Mouse (Mus musculus): ENCODE data around the gene Gm45521. TPM values are rescaled to one million over a fixed set of nuclear protein-coding genes. Genes with fewer than 3 reads are reported as not detected.

Gm45521 gene
- polyA plus RNA-seq, 1 experiment from 2014 or later = not detected

DNA sequence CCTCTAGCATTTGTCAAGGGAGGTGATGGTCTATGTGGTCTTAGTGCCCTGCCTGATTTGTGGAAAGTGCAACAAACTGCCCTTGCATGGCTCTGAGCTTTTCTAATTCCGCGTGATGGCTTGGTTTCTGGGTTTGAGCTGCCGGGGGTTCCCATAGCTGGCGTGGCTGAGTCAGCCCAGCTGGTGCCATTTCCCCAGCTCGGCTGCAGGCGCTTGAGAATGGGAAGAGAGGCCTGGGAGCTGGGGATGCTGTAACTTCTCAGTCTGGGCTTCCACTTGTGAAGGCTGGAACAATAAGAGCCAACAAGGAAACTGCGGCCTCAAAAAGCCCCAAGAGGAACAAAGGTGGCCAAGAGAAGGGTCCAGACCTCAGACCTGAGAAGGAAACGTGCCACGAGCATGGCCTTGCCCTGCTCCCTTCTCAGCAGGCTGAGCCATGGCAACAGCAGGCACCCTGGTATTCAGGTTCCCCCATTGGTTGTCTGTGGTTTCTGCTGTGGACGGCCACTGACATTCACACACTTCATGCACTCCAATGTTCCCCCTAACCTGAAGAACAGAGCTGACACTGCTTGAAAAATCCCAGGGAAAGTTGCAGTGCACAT is 14.9 kb downstream of the Gm45521 start:
- 66% methylated on average over 10 of the region's 10 CpGs for WGBS
- Histone ChIP-seq H3K4me3 (ENCODE audit: control insufficient read depth in 1 of 2, insufficient read depth in 1 of 2, low read depth in 1 of 2, low read length in 2 of 2) (no peak overlapping the region), H3K9me3 (ENCODE audit: control insufficient read depth, low read length) (no peaks in the 10 kb centered on the region), H3K36me3 (ENCODE audit: control insufficient read depth, insufficient read depth, low read length) (no peaks in the 10 kb centered on the region), H3K9ac (ENCODE audit: low read length) (no peak overlapping the region), H3K4me2 (ENCODE audit: low read length) (no peak overlapping the region), H3K27ac (replicated peaks in 1 of 2; ENCODE audit: control insufficient read depth in 1 of 2, insufficient read depth in 1 of 2, low read depth in 2 of 2, low read length in 2 of 2) (no peak overlapping the region), H3K27me3 (ENCODE audit: control insufficient read depth, insufficient read depth, low read length) (no peaks in the 10 kb centered on the region), H3K4me1 (ENCODE audit: control insufficient read depth in 2 of 2, insufficient read depth in 2 of 2, low read length in 2 of 2) (no peaks in the 10 kb centered on the region)
- ATAC-seq (ENCODE audit: insufficient number of reproducible peaks, insufficient read depth, low FRiP score, low read depth) = no peak

DNA sequence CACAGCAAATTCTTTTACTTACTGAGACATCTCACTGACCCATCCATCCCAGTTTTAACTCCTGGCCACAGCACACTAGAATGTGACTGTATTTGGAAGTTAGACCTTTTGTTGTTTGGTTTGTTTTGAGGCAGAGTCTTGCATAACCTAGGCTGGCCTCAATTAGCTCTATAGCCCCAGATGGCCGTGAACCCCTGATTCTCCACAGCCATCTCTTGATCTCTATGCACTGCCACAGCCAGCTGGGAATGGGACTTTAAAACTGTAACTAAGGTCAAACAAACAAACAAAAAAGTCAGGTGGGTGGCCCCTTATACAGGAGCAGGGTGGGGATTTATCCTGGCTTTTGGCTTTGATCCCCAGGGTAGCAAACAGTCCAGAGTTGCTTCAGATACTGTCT is 17.6 kb downstream of the Gm45521 start:
- no peaks in the 10 kb centered on the region for H3K27me3 ChIP-seq (ENCODE audit: control insufficient read depth, insufficient read depth, low read length)
- no peak overlapping the region for H3K4me2 ChIP-seq (ENCODE audit: low read length)
- no peak overlapping the region for H3K9ac ChIP-seq (ENCODE audit: low read length)
- 81% methylated on average over 1 of the region's 1 CpGs for WGBS
- ATAC-seq (ENCODE audit: insufficient number of reproducible peaks, insufficient read depth, low FRiP score, low read depth) = no peak
- H3K27ac ChIP-seq (replicated peaks in 1 of 2; ENCODE audit: control insufficient read depth in 1 of 2, insufficient read depth in 1 of 2, low read depth in 2 of 2, low read length in 2 of 2) = no peak overlapping the region
- H3K9me3 ChIP-seq (ENCODE audit: control insufficient read depth, low read length) = no peaks in the 10 kb centered on the region
- no peak overlapping the region for H3K4me3 ChIP-seq (ENCODE audit: control insufficient read depth in 1 of 2, insufficient read depth in 1 of 2, low read depth in 1 of 2, low read length in 2 of 2)
- no peaks in the 10 kb centered on the region for H3K4me1 ChIP-seq (ENCODE audit: control insufficient read depth in 2 of 2, insufficient read depth in 2 of 2, low read length in 2 of 2)
- H3K36me3 ChIP-seq (ENCODE audit: control insufficient read depth, insufficient read depth, low read length) = no peaks in the 10 kb centered on the region

DNA sequence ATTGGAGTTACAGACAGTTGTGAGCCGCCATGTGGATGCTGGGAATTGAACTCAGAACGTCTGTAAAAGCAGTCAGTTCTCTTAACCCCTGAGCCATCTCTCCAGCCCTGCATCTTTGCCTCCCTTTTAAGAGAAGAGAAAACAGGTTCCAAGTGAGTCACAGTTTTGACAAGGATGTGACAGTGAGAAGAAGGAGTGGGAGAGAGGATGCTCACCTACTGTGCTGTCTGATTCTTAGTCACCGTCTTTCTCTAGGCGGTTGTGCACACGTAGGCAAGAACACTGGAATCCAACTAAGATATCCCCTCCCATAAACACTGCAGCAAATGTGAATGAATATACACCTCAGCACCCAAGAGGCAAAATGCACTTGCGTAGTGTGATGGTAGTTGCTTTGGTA is 18.1 kb downstream of the Gm45521 start:
- H3K36me3 ChIP-seq (ENCODE audit: control insufficient read depth, insufficient read depth, low read length) = no peaks in the 10 kb centered on the region
- H3K9me3 ChIP-seq (ENCODE audit: control insufficient read depth, low read length) = no peaks in the 10 kb centered on the region
- H3K9ac ChIP-seq (ENCODE audit: low read length) = no peak overlapping the region
- no peaks in the 10 kb centered on the region for H3K4me1 ChIP-seq (ENCODE audit: control insufficient read depth in 2 of 2, insufficient read depth in 2 of 2, low read length in 2 of 2)
- H3K27me3 ChIP-seq (ENCODE audit: control insufficient read depth, insufficient read depth, low read length) = no peaks in the 10 kb centered on the region; the same call in 1 of the 2 replicates
- no peak overlapping the region for H3K27ac ChIP-seq (replicated peaks in 1 of 2; ENCODE audit: control insufficient read depth in 1 of 2, insufficient read depth in 1 of 2, low read depth in 2 of 2, low read length in 2 of 2)
- 70% methylated on average over 6 of the region's 6 CpGs for WGBS
- no peak overlapping the region for H3K4me3 ChIP-seq (ENCODE audit: control insufficient read depth in 1 of 2, insufficient read depth in 1 of 2, low read depth in 1 of 2, low read length in 2 of 2)
- H3K4me2 ChIP-seq (ENCODE audit: low read length) = no peak overlapping the region
- no peak for ATAC-seq (ENCODE audit: insufficient number of reproducible peaks, insufficient read depth, low FRiP score, low read depth)

DNA sequence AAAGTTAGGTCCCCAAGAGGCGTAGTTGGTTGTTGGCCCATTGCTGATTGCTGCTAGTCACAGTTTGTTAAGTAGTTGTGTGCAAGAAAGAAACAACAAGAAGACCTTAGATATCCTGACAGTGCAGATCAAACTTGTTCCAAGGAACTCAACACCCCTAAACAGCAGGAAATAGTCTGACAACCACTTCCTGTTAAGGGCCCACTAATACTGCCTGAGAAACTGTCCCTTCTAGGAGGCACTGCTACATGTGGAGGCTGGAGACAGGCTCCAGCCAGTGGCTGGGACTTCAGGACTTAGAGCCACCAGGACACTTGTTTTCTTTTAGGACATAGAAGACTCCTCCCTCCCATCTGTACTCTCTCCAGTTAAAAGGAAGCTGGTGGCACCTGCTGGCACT is 20.4 kb downstream of the Gm45521 start:
- no peak overlapping the region for H3K27ac ChIP-seq (replicated peaks in 1 of 2; ENCODE audit: control insufficient read depth in 1 of 2, insufficient read depth in 1 of 2, low read depth in 2 of 2, low read length in 2 of 2)
- H3K36me3 ChIP-seq (ENCODE audit: control insufficient read depth, insufficient read depth, low read length) = no peaks in the 10 kb centered on the region
- H3K4me3 ChIP-seq (ENCODE audit: control insufficient read depth in 1 of 2, insufficient read depth in 1 of 2, low read depth in 1 of 2, low read length in 2 of 2) = no peak overlapping the region
- H3K9ac ChIP-seq (ENCODE audit: low read length) = no peak overlapping the region
- no peak for ATAC-seq (ENCODE audit: insufficient number of reproducible peaks, insufficient read depth, low FRiP score, low read depth)
- no peaks in the 10 kb centered on the region for H3K9me3 ChIP-seq (ENCODE audit: control insufficient read depth, low read length)
- no peaks in the 10 kb centered on the region; the same call in 1 of the 2 replicates for H3K27me3 ChIP-seq (ENCODE audit: control insufficient read depth, insufficient read depth, low read length)
- no peak overlapping the region for H3K4me2 ChIP-seq (ENCODE audit: low read length)
- WGBS = 81% methylated on average over 1 of the region's 1 CpGs
- H3K4me1 ChIP-seq (ENCODE audit: control insufficient read depth in 2 of 2, insufficient read depth in 2 of 2, low read length in 2 of 2) = no peaks in the 10 kb centered on the region

DNA sequence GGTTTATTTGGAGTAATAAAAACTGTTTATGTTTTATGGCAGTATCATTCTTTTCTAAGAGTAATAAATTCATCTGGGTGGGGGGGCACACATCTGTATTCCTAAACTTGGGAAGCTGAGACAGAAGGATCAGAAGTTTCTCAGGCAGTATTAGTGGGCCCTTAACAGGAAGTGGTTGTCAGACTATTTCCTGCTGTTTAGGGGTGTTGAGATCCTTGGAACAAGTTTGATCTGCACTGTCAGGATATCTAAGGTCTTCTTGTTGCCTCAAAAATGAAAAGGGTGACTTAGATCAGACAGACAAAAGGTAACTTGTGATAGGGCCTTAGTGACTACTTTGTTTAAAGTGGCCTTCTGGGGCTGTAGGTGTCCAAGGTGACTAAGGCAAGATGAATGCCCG is 21.1 kb downstream of the Gm45521 start:
- H3K9ac ChIP-seq (ENCODE audit: low read length) = no peak overlapping the region
- no peaks in the 10 kb centered on the region for H3K36me3 ChIP-seq (ENCODE audit: control insufficient read depth, insufficient read depth, low read length)
- H3K27me3 ChIP-seq (ENCODE audit: control insufficient read depth, insufficient read depth, low read length) = no peaks in the 10 kb centered on the region; the same call in 1 of the 2 replicates
- no peaks in the 10 kb centered on the region; a peak in 1 of 4 replicates for H3K4me1 ChIP-seq (ENCODE audit: control insufficient read depth in 2 of 2, insufficient read depth in 2 of 2, low read length in 2 of 2)
- no peak for ATAC-seq (ENCODE audit: insufficient number of reproducible peaks, insufficient read depth, low FRiP score, low read depth)
- WGBS = 77% methylated on average over 1 of the region's 1 CpGs
- no peaks in the 10 kb centered on the region for H3K9me3 ChIP-seq (ENCODE audit: control insufficient read depth, low read length)
- H3K4me3 ChIP-seq (ENCODE audit: control insufficient read depth in 1 of 2, insufficient read depth in 1 of 2, low read depth in 1 of 2, low read length in 2 of 2) = no peak overlapping the region
- no peak overlapping the region for H3K27ac ChIP-seq (replicated peaks in 1 of 2; ENCODE audit: control insufficient read depth in 1 of 2, insufficient read depth in 1 of 2, low read depth in 2 of 2, low read length in 2 of 2)
- H3K4me2 ChIP-seq (ENCODE audit: low read length) = no peak overlapping the region

DNA sequence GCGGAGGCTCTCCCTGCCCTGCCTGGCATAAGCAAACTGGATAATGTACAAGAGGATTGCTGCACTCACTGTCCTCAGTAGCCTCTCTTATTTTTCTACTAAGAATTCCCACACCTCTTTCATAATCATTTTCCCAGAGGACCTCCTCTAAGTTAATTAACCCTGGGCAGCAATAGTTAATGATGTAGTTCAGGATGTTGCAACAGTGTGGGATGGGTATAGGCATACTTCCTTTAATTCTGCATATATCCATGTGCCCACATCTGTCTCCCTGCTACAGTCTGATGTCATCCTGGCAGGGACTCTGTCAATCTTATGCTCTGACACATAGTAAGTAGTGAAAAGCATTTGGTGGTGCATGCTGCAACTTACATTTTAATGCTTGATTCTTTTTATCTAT is 24.1 kb downstream of the Gm45521 start:
- Histone ChIP-seq H3K4me1 (ENCODE audit: control insufficient read depth in 2 of 2, insufficient read depth in 2 of 2, low read length in 2 of 2) (no peaks in the 10 kb centered on the region; a peak in 1 of 4 replicates), H3K9me3 (ENCODE audit: control insufficient read depth, low read length) (no peaks in the 10 kb centered on the region), H3K27ac (replicated peaks in 1 of 2; ENCODE audit: control insufficient read depth in 1 of 2, insufficient read depth in 1 of 2, low read depth in 2 of 2, low read length in 2 of 2) (no peak overlapping the region), H3K4me2 (ENCODE audit: low read length) (no peak overlapping the region), H3K9ac (ENCODE audit: low read length) (no peak overlapping the region), H3K27me3 (ENCODE audit: control insufficient read depth, insufficient read depth, low read length) (no peaks in the 10 kb centered on the region; the same call in 1 of the 2 replicates), H3K4me3 (ENCODE audit: control insufficient read depth in 1 of 2, insufficient read depth in 1 of 2, low read depth in 1 of 2, low read length in 2 of 2) (no peak overlapping the region), H3K36me3 (ENCODE audit: control insufficient read depth, insufficient read depth, low read length) (no peaks in the 10 kb centered on the region)
- 86% methylated on average over 1 of the region's 1 CpGs for WGBS
- no peak for ATAC-seq (ENCODE audit: insufficient number of reproducible peaks, insufficient read depth, low FRiP score, low read depth)

DNA sequence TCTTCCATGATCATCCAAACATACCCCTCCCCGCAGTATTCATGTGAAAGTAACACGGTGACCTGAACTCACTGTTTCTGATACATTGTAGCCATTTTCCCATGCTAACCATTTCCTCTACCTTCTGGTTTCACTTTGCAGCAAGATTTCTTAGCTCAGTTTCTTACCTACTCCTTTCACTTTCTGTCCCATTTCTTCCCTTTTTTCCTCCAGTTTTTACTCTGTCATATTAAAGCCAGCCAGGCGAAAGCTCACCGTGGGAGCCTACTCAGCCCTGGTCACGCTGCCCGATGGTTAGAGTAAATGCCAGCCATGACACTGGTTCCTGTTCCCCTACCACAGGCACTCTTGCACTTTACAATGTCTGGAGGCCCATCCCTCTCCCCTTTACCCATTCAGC is 29.8 kb downstream of the Gm45521 start:
- Histone ChIP-seq H3K4me1 (ENCODE audit: control insufficient read depth in 2 of 2, insufficient read depth in 2 of 2, low read length in 2 of 2) (no peaks in the 10 kb centered on the region; a peak in 1 of 4 replicates), H3K4me3 (ENCODE audit: control insufficient read depth in 1 of 2, insufficient read depth in 1 of 2, low read depth in 1 of 2, low read length in 2 of 2) (no peak overlapping the region), H3K9me3 (ENCODE audit: control insufficient read depth, low read length) (no peaks in the 10 kb centered on the region), H3K27me3 (ENCODE audit: control insufficient read depth, insufficient read depth, low read length) (no peaks in the 10 kb centered on the region), H3K9ac (ENCODE audit: low read length) (no peak overlapping the region), H3K36me3 (ENCODE audit: control insufficient read depth, insufficient read depth, low read length) (no peaks in the 10 kb centered on the region), H3K27ac (replicated peaks in 1 of 2; ENCODE audit: control insufficient read depth in 1 of 2, insufficient read depth in 1 of 2, low read depth in 2 of 2, low read length in 2 of 2) (no peak overlapping the region), H3K4me2 (ENCODE audit: low read length) (no peak overlapping the region)
- ATAC-seq (ENCODE audit: insufficient number of reproducible peaks, insufficient read depth, low FRiP score, low read depth) = no peak
- 90% methylated on average over 6 of the region's 6 CpGs for WGBS

DNA sequence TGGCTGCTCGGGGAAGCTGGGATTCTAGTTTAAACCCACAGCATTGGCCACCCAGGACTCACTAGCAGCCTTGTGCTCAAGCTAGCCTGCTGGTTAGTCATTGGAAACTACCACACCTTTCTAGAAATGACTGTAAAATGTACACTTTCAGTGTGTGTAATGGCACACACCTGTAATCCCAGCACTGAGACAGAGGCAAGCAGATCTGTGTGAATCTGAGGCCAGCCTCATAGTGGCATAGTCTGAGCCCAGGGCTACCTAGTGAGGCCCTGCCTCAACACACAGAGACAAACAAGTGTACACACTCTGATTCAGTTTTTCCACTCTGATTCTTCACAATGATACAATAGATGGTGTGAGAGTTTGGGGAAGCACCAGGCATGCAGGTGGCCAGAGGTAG is 32.3 kb downstream of the Gm45521 start:
- Histone ChIP-seq H3K9me3 (ENCODE audit: control insufficient read depth, low read length) (no peaks in the 10 kb centered on the region), H3K4me1 (ENCODE audit: control insufficient read depth in 2 of 2, insufficient read depth in 2 of 2, low read length in 2 of 2) (no peaks in the 10 kb centered on the region), H3K27me3 (ENCODE audit: control insufficient read depth, insufficient read depth, low read length) (no peaks in the 10 kb centered on the region), H3K27ac (replicated peaks in 1 of 2; ENCODE audit: control insufficient read depth in 1 of 2, insufficient read depth in 1 of 2, low read depth in 2 of 2, low read length in 2 of 2) (no peak overlapping the region), H3K4me2 (ENCODE audit: low read length) (no peak overlapping the region), H3K36me3 (ENCODE audit: control insufficient read depth, insufficient read depth, low read length) (no peaks in the 10 kb centered on the region), H3K9ac (ENCODE audit: low read length) (no peak overlapping the region), H3K4me3 (ENCODE audit: control insufficient read depth in 1 of 2, insufficient read depth in 1 of 2, low read depth in 1 of 2, low read length in 2 of 2) (no peak overlapping the region)
- ATAC-seq (ENCODE audit: insufficient number of reproducible peaks, insufficient read depth, low FRiP score, low read depth) = no peak
- 50% methylated on average over 1 of the region's 1 CpGs for WGBS

All from heart, embryonic 14.5 days (tissue).